Mouse (Mus musculus) bone marrow, adult 2 months (tissue): ENCODE data around the gene Arf5.

Experiments used
- CTCF ChIP-seq: fragments of 200-500 bp; IDR thresholded peaks from 2 replicates; pipeline ENCODE4 v1.5.1; 2011; ENCODE audit warnings: low read length, control low read depth; ENCODE audit not compliant: control insufficient read depth, insufficient read depth
- POLR2A ChIP-seq: fragments of 200-500 bp; IDR thresholded peaks from 2 replicates; pipeline ENCODE4 v1.6.1; 2011; ENCODE audit warnings: low read depth, mild to moderate bottlenecking, control low read depth, low read length, borderline replicate concordance; ENCODE audit not compliant: control insufficient read depth

- TF ChIP-seq POLR2A, result no peak
- no peak for TF ChIP-seq CTCF
These were observed 13.3 kb upstream of the Arf5 start for GRCm38 (mm10) chr6:28410053-28410452.
